Mouse (Mus musculus): Measurements from ENCODE around the gene Trpd52l3. TPM values are rescaled to one million over a fixed set of nuclear protein-coding genes. Genes with fewer than 3 reads are reported as not detected.
A peak's percentile ranks its signal among the peaks of the same experiment; 100 is the strongest.

The Trpd52l3 gene
- total RNA-seq, 1 experiment, result 0.13 TPM

DNA sequence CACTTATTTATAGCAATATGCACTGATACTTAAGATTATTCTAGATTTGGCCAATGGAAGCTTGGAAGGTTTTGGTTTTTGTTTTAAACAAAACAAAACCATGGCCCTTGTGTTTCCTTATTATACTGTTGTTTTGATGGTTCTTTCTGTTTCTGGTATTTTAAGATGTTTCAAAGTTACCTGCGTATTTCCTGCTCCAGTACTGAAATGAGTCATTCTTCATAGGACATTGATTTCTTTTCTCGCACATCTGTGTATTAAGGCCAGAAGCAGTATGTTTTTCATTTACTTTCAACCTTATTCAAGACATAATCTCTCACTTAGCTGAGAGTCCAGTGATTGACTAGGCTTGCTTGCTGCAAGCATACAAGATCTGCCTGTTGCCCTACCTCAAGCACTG is 40.1 kb downstream of the Trpd52l3 start:
- H3K9ac ChIP-seq (ENCODE audit: insufficient read depth, low read depth, low read length, poor library complexity, severe bottlenecking), result no peak overlapping the region
- in situ Hi-C loops (cut with MboI; ENCODE audit: low sequenced_read_pairs in 2 of 2, unreplicated experiment in 2 of 2), result no loop called here
- H3K4me3 ChIP-seq (ENCODE audit: insufficient read depth in 1 of 2, low read depth in 1 of 2, low read length in 2 of 2, poor library complexity in 1 of 2, severe bottlenecking in 1 of 2), result no peak overlapping the region
- 0 out of 4 replicates have a peak, but pooled peaks cover 0 to under 1% of the 10 kb centered on the region in 2 experiments for H3K4me1 ChIP-seq (ENCODE audit: control insufficient read depth in 2 of 2, insufficient read depth in 2 of 2, low read length in 2 of 2, poor library complexity in 1 of 2)
- DNase-seq (ENCODE audit: low read depth, low spot score), result no peak
- no peak overlapping the region for H3K27ac ChIP-seq (ENCODE audit: insufficient read depth, low read depth, low read length, poor library complexity, severe bottlenecking)
- H3K9me3 ChIP-seq (ENCODE audit: control insufficient read depth, insufficient read depth, low read depth, low read length), result no peaks in the 10 kb centered on the region
- TF ChIP-seq ZNF384 (IDR thresholded peaks at IDR 0.05; ENCODE audit: low read depth, low read length) (no peak), MAFK (IDR thresholded peaks at IDR 0.05; ENCODE audit: insufficient read depth, low read depth, low read length) (no peak), HCFC1 (IDR thresholded peaks at IDR 0.05; ENCODE audit: borderline replicate concordance, insufficient read depth, low read length) (no peak), CHD2 (IDR thresholded peaks at IDR 0.05; ENCODE audit: low read depth, low read length) (no peak), ZC3H11A (IDR thresholded peaks at IDR 0.05; ENCODE audit: borderline replicate concordance, low read depth, low read length) (no peak)
- H3K36me3 ChIP-seq (ENCODE audit: control insufficient read depth, insufficient read depth, low read length, poor library complexity, severe bottlenecking), result peaks cover 4% of the 10 kb centered on the region; the same call in 1 of the 2 replicates

GRCm38 (mm10) chr19:30044630-30045029 is 41.0 kb downstream of the Trpd52l3 start:
- in situ Hi-C loops (cut with MboI; ENCODE audit: low sequenced_read_pairs in 2 of 2, unreplicated experiment in 2 of 2), result no loop called here
- Histone ChIP-seq H3K36me3 (ENCODE audit: control insufficient read depth, insufficient read depth, low read length, poor library complexity, severe bottlenecking) (peaks cover 4% of the 10 kb centered on the region; the same call in 1 of the 2 replicates), H3K4me1 (ENCODE audit: control insufficient read depth in 2 of 2, insufficient read depth in 2 of 2, low read length in 2 of 2, poor library complexity in 1 of 2) (0 out of 4 replicates have a peak, but pooled peaks cover 0 to 1% of the 10 kb centered on the region in 2 experiments), H3K4me3 (ENCODE audit: insufficient read depth in 1 of 2, low read depth in 1 of 2, low read length in 2 of 2, poor library complexity in 1 of 2, severe bottlenecking in 1 of 2) (no peak overlapping the region), H3K9me3 (ENCODE audit: control insufficient read depth, insufficient read depth, low read depth, low read length) (no peaks in the 10 kb centered on the region), H3K9ac (ENCODE audit: insufficient read depth, low read depth, low read length, poor library complexity, severe bottlenecking) (no peak overlapping the region), H3K27ac (ENCODE audit: insufficient read depth, low read depth, low read length, poor library complexity, severe bottlenecking) (no peak overlapping the region)
- TF ChIP-seq MAFK (IDR thresholded peaks at IDR 0.05; ENCODE audit: insufficient read depth, low read depth, low read length), result no peak
- no peak for TF ChIP-seq HCFC1 (IDR thresholded peaks at IDR 0.05; ENCODE audit: borderline replicate concordance, insufficient read depth, low read length)
- no peak for TF ChIP-seq CHD2 (IDR thresholded peaks at IDR 0.05; ENCODE audit: low read depth, low read length)
- no peak for TF ChIP-seq ZNF384 (IDR thresholded peaks at IDR 0.05; ENCODE audit: low read depth, low read length)
- DNase-seq (ENCODE audit: low read depth, low spot score), result no peak

DNA sequence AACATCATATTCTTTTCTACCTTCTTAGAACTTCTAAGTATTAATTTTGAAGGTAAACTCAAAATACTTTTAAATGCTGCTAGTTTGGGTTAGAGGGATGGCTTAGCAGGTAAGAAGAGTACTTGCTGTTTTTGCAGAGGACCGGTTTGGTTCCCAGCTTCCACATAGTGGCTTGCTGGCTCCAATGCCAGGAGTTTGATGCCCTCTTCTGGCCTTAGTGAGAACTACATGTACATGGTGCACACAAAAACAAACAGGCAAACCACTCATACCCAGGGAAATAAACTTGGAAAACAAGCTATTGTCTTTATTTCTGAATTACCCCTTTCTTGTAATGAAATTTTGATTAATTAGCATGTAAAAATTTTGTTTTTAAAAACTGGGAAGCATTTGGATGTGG is 42.3 kb downstream of the Trpd52l3 start:
- H3K36me3 ChIP-seq (ENCODE audit: control insufficient read depth, insufficient read depth, low read length, poor library complexity, severe bottlenecking), result peaks cover 4% of the 10 kb centered on the region; the same call in 1 of the 2 replicates
- H3K9ac ChIP-seq (ENCODE audit: insufficient read depth, low read depth, low read length, poor library complexity, severe bottlenecking), result no peak overlapping the region
- H3K9me3 ChIP-seq (ENCODE audit: control insufficient read depth, insufficient read depth, low read depth, low read length), result no peaks in the 10 kb centered on the region
- no peak for TF ChIP-seq CHD2 (IDR thresholded peaks at IDR 0.05; ENCODE audit: low read depth, low read length)
- no peak for TF ChIP-seq HCFC1 (IDR thresholded peaks at IDR 0.05; ENCODE audit: borderline replicate concordance, insufficient read depth, low read length)
- TF ChIP-seq ZNF384 (IDR thresholded peaks at IDR 0.05; ENCODE audit: low read depth, low read length), result no peak
- no peak for TF ChIP-seq MAFK (IDR thresholded peaks at IDR 0.05; ENCODE audit: insufficient read depth, low read depth, low read length)
- no peak for TF ChIP-seq ZC3H11A (IDR thresholded peaks at IDR 0.05; ENCODE audit: borderline replicate concordance, low read depth, low read length)
- peak; percentile 59 for DNase-seq (ENCODE audit: low read depth, low spot score)
- no peak overlapping the region for H3K4me3 ChIP-seq (ENCODE audit: insufficient read depth in 1 of 2, low read depth in 1 of 2, low read length in 2 of 2, poor library complexity in 1 of 2, severe bottlenecking in 1 of 2)
- H3K4me1 ChIP-seq (ENCODE audit: control insufficient read depth in 2 of 2, insufficient read depth in 2 of 2, low read length in 2 of 2, poor library complexity in 1 of 2), result 0 out of 4 replicates have a peak, but pooled peaks cover 0 to 1% of the 10 kb centered on the region in 2 experiments
- in situ Hi-C loops (cut with MboI; ENCODE audit: low sequenced_read_pairs in 2 of 2, unreplicated experiment in 2 of 2), result no loop called here
- H3K27ac ChIP-seq (ENCODE audit: insufficient read depth, low read depth, low read length, poor library complexity, severe bottlenecking), result no peak overlapping the region

- no peak overlapping the region for H3K9ac ChIP-seq (ENCODE audit: insufficient read depth, low read depth, low read length, poor library complexity, severe bottlenecking)
- TF ChIP-seq ZC3H11A (IDR thresholded peaks at IDR 0.05; ENCODE audit: borderline replicate concordance, low read depth, low read length) (no peak), MAFK (IDR thresholded peaks at IDR 0.05; ENCODE audit: insufficient read depth, low read depth, low read length) (no peak), HCFC1 (IDR thresholded peaks at IDR 0.05; ENCODE audit: borderline replicate concordance, insufficient read depth, low read length) (no peak), CHD2 (IDR thresholded peaks at IDR 0.05; ENCODE audit: low read depth, low read length) (no peak), ZNF384 (IDR thresholded peaks at IDR 0.05; ENCODE audit: low read depth, low read length) (no peak)
- peaks cover 4% of the 10 kb centered on the region; the same call in 1 of the 2 replicates for H3K36me3 ChIP-seq (ENCODE audit: control insufficient read depth, insufficient read depth, low read length, poor library complexity, severe bottlenecking)
- in situ Hi-C loops (cut with MboI; ENCODE audit: low sequenced_read_pairs in 2 of 2, unreplicated experiment in 2 of 2), result no loop called here
- no peak overlapping the region for H3K4me3 ChIP-seq (ENCODE audit: insufficient read depth in 1 of 2, low read depth in 1 of 2, low read length in 2 of 2, poor library complexity in 1 of 2, severe bottlenecking in 1 of 2)
- no peaks in the 10 kb centered on the region for H3K9me3 ChIP-seq (ENCODE audit: control insufficient read depth, insufficient read depth, low read depth, low read length)
- 0 out of 4 replicates have a peak, but pooled peaks cover 0 to 1% of the 10 kb centered on the region in 2 experiments for H3K4me1 ChIP-seq (ENCODE audit: control insufficient read depth in 2 of 2, insufficient read depth in 2 of 2, low read length in 2 of 2, poor library complexity in 1 of 2)
- DNase-seq (ENCODE audit: low read depth, low spot score), result no peak
- no peak overlapping the region for H3K27ac ChIP-seq (ENCODE audit: insufficient read depth, low read depth, low read length, poor library complexity, severe bottlenecking)
Observed at GRCm38 (mm10) chr19:30050584-30050983, 47.0 kb downstream of the Trpd52l3 start.
